Mouse (Mus musculus) left cerebral cortex, adult 11 months (tissue): ENCODE results near the gene Apip.

Experiments
- DNase-seq: peaks from one replicate; pipeline ENCODE4 v3.0.0; 2022; ENCODE audit warnings: low spot score

Gene Apip

GRCm38 (mm10) chr2:103102595-103102994 lies 29.1 kb downstream of the Apip start:
- no peak for DNase-seq

DNA sequence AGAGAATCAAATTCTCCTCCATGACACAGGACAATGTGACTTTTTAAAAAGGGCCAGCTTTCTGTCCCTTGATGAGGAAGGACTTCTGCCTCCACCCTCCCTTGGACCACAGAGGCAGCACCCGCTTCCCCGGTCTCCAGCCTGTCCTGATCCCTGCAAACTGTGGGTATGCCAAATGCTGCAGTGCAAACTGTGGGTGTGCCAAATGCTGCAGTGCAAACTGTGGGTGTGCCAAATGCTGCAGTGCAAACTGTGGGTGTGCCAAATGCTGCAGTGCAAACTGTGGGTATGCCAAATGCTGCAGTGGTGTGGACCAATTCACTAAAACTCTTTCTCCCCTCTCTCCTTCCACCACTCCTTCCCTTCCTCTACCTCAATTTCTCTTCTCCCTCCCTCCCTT lies 32.7 kb downstream of the Apip start:
- DNase-seq, result no peak

GRCm38 (mm10) chr2:103111669-103112068 lies 38.2 kb downstream of the Apip start:
- no peak for DNase-seq

DNA sequence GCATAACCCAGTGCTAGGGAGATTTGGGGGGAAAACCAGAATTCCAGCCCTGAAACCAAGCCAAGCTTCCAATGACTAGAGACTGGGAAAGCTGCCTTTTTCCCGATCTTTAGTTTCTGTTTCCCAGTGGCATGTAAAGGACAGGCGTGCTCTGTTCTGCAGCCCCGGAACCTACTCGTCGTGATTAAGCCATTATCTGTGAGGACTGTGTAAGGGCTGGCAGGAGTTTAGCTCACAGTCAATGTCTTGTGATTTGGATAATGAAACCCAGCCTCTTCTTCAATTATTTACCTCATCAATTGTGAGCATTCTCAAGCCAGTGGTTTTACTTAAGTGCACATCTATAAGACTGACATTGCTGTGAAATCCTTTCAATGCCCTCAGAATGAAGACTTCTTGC lies 43.7 kb downstream of the Apip start:
- DNase-seq, result no peak

GRCm38 (mm10) chr2:103118324-103119196 lies 45.1 kb downstream of the Apip start:
- no peak for DNase-seq

GRCm38 (mm10) chr2:103119197-103119854 lies 45.9 kb downstream of the Apip start:
- no peak for DNase-seq

- DNase-seq, result no peak
These were observed 56.2 kb downstream of the Apip start for GRCm38 (mm10) chr2:103129676-103130075.

- DNase-seq, result no peak
These were observed 57.7 kb downstream of the Apip start for GRCm38 (mm10) chr2:103131145-103131544.

- no peak for DNase-seq
These were observed 65.2 kb downstream of the Apip start for GRCm38 (mm10) chr2:103138529-103139265.
